Comparison of ENCODE assay signal across 22 mouse cellular contexts in genomic region chr17:47050678-47051077, GRCm38 (mm10).
"Had no signal": no experiment of that assay in that cellular context is flagged by ENCODE, and none has a peak within 500 bp of the region (broad histone marks: within the 10 kb centered on the region; RNA-seq: fewer than 3 reads in every experiment).

No protein-coding gene starts in this region.

- H3K36me3 ChIP-seq: kidney, embryonic 15.5 days; limb, embryonic 10.5 days; limb, embryonic 13.5 days; liver, embryonic 12.5 days; liver, embryonic 15.5 days; lung, embryonic 15.5 days; neural tube, embryonic 13.5 days had no signal

- H3K27me3 ChIP-seq: kidney, embryonic 15.5 days; limb, embryonic 13.5 days; liver, embryonic 12.5 days; liver, embryonic 15.5 days; lung, embryonic 15.5 days; neural tube, embryonic 13.5 days had no signal

- H3K4me1 ChIP-seq: limb, embryonic 10.5 days; limb, embryonic 13.5 days; liver, embryonic 12.5 days; liver, embryonic 15.5 days; neural tube, embryonic 13.5 days had no signal

- ATAC-seq: liver, embryonic 12.5 days had no signal

- H3K27ac ChIP-seq: kidney, embryonic 15.5 days; limb, embryonic 10.5 days; limb, embryonic 13.5 days; liver, embryonic 12.5 days; liver, embryonic 15.5 days; lung, embryonic 15.5 days; neural tube, embryonic 13.5 days had no signal

- H3K4me2 ChIP-seq: kidney, embryonic 15.5 days; limb, embryonic 13.5 days; liver, embryonic 12.5 days; liver, embryonic 15.5 days; lung, embryonic 15.5 days; midbrain, embryonic 11.5 days; neural tube, embryonic 13.5 days had no signal

- H3K4me3 ChIP-seq: kidney, embryonic 15.5 days; limb, embryonic 10.5 days; limb, embryonic 13.5 days; liver, embryonic 12.5 days; liver, embryonic 15.5 days; lung, embryonic 15.5 days; neural tube, embryonic 13.5 days had no signal

- H3K9ac ChIP-seq: kidney, embryonic 15.5 days; limb, embryonic 13.5 days; liver, embryonic 12.5 days; liver, embryonic 15.5 days; lung, embryonic 15.5 days; neural tube, embryonic 13.5 days had no signal

- H3K9me3 ChIP-seq: kidney, embryonic 15.5 days; limb, embryonic 10.5 days; limb, embryonic 13.5 days; liver, embryonic 12.5 days; liver, embryonic 15.5 days; lung, embryonic 15.5 days; neural tube, embryonic 13.5 days had no signal

- DNase-seq: kidney, adult 8-10 months; kidney, postnatal 14 days; kidney, postnatal 4 days; liver; lung, adult 18-20 months; lung, postnatal 10 days; lung, postnatal 36 days; midbrain, embryonic 14.5 days; retina, postnatal 1 day; right cerebral cortex, postnatal 25 days; spleen, adult 18-20 months; thymus, adult 2 months; thymus, postnatal 14 days; thymus, postnatal 4 days had no signal
